Mouse (Mus musculus) hindbrain, embryonic 14.5 days (tissue): ENCODE data around the gene Sec31b. TPM values are rescaled to one million over a fixed set of nuclear protein-coding genes. Genes with fewer than 3 reads are reported as not detected.
A peak's percentile ranks its signal among the peaks of the same experiment; 100 is the strongest.

ENCODE experiments used
- ATAC-seq: fragments of 200-750 bp; cut with Nextera tagmentation; 2 replicates; pipeline ENCODE4 v1.8.0; 2017; ENCODE audit warnings: moderate number of reproducible peaks, mild to moderate bottlenecking, moderate TSS enrichment, moderate library complexity; ENCODE audit not compliant: low FRiP score
- DNase-seq: peaks from one replicate; pipeline ENCODE4 v3.0.0-alpha.2; 2015; ENCODE audit warnings: low spot score
- H3K27ac ChIP-seq: fragments of 300-500 bp; sonication (generic); 2 replicates; pipeline ENCODE4 v1.5.1; 2014; ENCODE audit warnings: mild to moderate bottlenecking, moderate library complexity
- H3K27me3 ChIP-seq: fragments of 300-500 bp; sonication (generic); 2 replicates; pipeline ENCODE4 v1.6.1; 2014; ENCODE audit warnings: mild to moderate bottlenecking, low read length, mixed read lengths; ENCODE audit not compliant: control insufficient read depth, insufficient read depth
- H3K36me3 ChIP-seq: fragments of 300-500 bp; sonication (generic); replicated peaks from 2 replicates; pipeline ENCODE4 v1.6.1; 2014; ENCODE audit not compliant: control insufficient read depth, insufficient read depth
- H3K4me1 ChIP-seq: fragments of 300-500 bp; sonication (generic); replicated peaks from 2 replicates; pipeline ENCODE4 v1.6.1; 2014; ENCODE audit warnings: antibody characterized with exemption, low read length, mixed read lengths; ENCODE audit not compliant: control insufficient read depth, insufficient read depth
- H3K4me2 ChIP-seq: fragments of 300-500 bp; sonication (generic); replicated peaks from 2 replicates; pipeline ENCODE4 v1.6.1; 2014; ENCODE audit warnings: mild to moderate bottlenecking, moderate library complexity
- H3K4me3 ChIP-seq: fragments of 300-500 bp; sonication (generic); replicated peaks from 2 replicates; pipeline ENCODE4 v1.5.1; 2014; ENCODE audit warnings: mild to moderate bottlenecking, low read length
- H3K9ac ChIP-seq: fragments of 300-500 bp; sonication (generic); 2 replicates; pipeline ENCODE4 v1.6.1; 2014
- H3K9me3 ChIP-seq: fragments of 300-500 bp; sonication (generic); 2 replicates; pipeline ENCODE4 v1.6.1; 2016; ENCODE audit warnings: low read length; ENCODE audit not compliant: control insufficient read depth
- WGBS: fragments of 180-500 bp; shearing (Covaris S2); extraction: QIAGEN DNeasy Blood & Tissue Kit; methylation state at CpG from one replicate; pipeline ENCODE4 v1.1.7; 2014; 5-methylcytosine and 5-hydroxymethylcytosine counted together
- polyA plus RNA-seq: library from polyadenylated mRNA; unstranded; fragments of >200 nt; fragmentation: Nextera tagmentation; extraction: Ambion mirVana; gene quantifications from 2 replicates; pipeline ENCODE4 v1.2.1, GENCODE M21; 2014

Gene Sec31b
- polyA plus RNA-seq, 1 experiment from 2014 or later, result 0.21 TPM

GRCm38 (mm10) chr19:44500240-44500639, 45.4 kb downstream of the Sec31b start:
- Histone ChIP-seq H3K27me3 (peaks cover 91% of the 10 kb centered on the region), H3K9me3 (no peaks in the 10 kb centered on the region)

DNA sequence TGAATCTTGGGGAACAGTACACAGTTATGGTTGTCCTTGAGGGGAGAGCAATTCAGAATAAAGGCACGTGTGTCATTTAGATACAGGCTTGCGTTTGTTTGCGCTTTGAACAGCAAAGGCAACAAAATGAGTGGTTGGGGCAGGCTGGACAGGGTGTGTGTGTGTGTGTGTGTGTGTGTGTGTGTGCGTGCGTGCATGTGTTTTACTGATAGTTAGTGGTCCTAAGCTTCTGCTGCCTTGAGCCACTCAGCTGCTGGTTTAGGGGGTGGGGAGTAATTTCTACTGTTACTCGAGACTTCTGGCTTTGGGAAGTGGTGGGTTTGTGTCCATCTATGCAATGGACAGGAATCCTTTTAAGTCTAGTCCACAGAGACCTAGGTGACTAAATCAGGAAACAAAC, 46.7 kb downstream of the Sec31b start:
- 69% methylated on average over 6 of the region's 6 CpGs for WGBS
- Histone ChIP-seq H3K4me1 (no peaks in the 10 kb centered on the region), H3K4me3 (no peak overlapping the region), H3K4me2 (no peak overlapping the region), H3K27ac (no peak overlapping the region), H3K27me3 (peaks cover 91% of the 10 kb centered on the region), H3K9me3 (no peaks in the 10 kb centered on the region), H3K9ac (no peak overlapping the region), H3K36me3 (no peaks in the 10 kb centered on the region)
- DNase-seq, result no peak
- no peak for ATAC-seq

More at GRCm38 (mm10) chr19:44500240-44500639, 45.4 kb downstream of the Sec31b start:
- H3K9ac ChIP-seq, result no peak overlapping the region
- no peak for ATAC-seq
- DNase-seq, result no peak
- no peak overlapping the region for H3K4me2 ChIP-seq
- H3K36me3 ChIP-seq, result no peaks in the 10 kb centered on the region
- no peaks in the 10 kb centered on the region for H3K4me1 ChIP-seq
- 45% methylated on average over 5 of the region's 5 CpGs for WGBS
- H3K27ac ChIP-seq, result no peak overlapping the region
- no peak overlapping the region for H3K4me3 ChIP-seq

DNA sequence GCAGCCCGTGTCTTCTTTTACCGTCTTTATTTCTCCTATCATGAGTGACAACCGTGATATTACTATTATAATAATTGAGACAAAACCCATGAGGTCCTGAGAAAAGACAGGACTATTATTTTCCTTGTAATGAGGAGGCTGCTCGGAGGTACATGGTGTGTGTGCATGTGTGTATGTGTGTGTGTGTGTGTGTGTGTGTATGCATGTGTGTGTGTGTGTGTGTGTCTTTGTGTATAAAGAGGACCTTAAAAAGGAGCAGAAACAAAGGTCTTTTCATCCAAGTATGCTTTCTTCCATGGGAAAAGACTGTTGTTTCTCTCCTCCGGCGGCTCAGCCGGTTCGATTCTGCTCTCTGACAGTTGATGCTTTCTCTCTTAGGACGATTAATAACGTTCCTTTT, 48.7 kb downstream of the Sec31b start:
- no peaks in the 10 kb centered on the region for H3K4me1 ChIP-seq
- H3K9ac ChIP-seq, result no peak overlapping the region
- H3K27me3 ChIP-seq, result peaks cover 91% of the 10 kb centered on the region
- no peak overlapping the region for H3K4me3 ChIP-seq
- 20% methylated on average over 10 of the region's 10 CpGs for WGBS
- H3K36me3 ChIP-seq, result no peaks in the 10 kb centered on the region
- H3K9me3 ChIP-seq, result no peaks in the 10 kb centered on the region
- no peak for DNase-seq
- no peak overlapping the region for H3K4me2 ChIP-seq
- no peak overlapping the region for H3K27ac ChIP-seq
- no peak for ATAC-seq

GRCm38 (mm10) chr19:44496511-44496910, 49.2 kb downstream of the Sec31b start:
- no peak overlapping the region for H3K27ac ChIP-seq
- DNase-seq (no peak), ATAC-seq (no peak)
- 27% methylated on average over 8 of the region's 8 CpGs for WGBS
- H3K36me3 ChIP-seq, result no peaks in the 10 kb centered on the region
- H3K4me2 ChIP-seq, result no peak overlapping the region
- peaks cover 91% of the 10 kb centered on the region for H3K27me3 ChIP-seq
- H3K9ac ChIP-seq, result no peak overlapping the region
- H3K4me3 ChIP-seq, result no peak overlapping the region
- no peaks in the 10 kb centered on the region for H3K4me1 ChIP-seq
- no peaks in the 10 kb centered on the region for H3K9me3 ChIP-seq

- H3K27ac ChIP-seq, result no peak within 1 kb of the TSS
- ATAC-seq, result no peak
- H3K4me1 ChIP-seq, result no peaks in the 10 kb centered on the region
- DNase-seq, result no peak
- no peaks in the 10 kb centered on the region for H3K36me3 ChIP-seq
- no peak within 1 kb of the TSS for H3K9ac ChIP-seq
- H3K4me3 ChIP-seq, result no peak within 1 kb of the TSS
- no peak within 1 kb of the TSS for H3K4me2 ChIP-seq
- 19% methylated on average over 8 of the region's 8 CpGs for WGBS
- H3K9me3 ChIP-seq, result no peaks in the 10 kb centered on the region
- H3K27me3 ChIP-seq, result peaks cover 91% of the 10 kb centered on the region
These were observed 52.5 kb downstream of the Sec31b start, which contains the start of gene Wnt8b for GRCm38 (mm10) chr19:44493128-44493527. Wnt8b (plus strand) TSS chr19:44493472.

GRCm38 (mm10) chr19:44487266-44487665, 58.4 kb downstream of the Sec31b start:
- Histone ChIP-seq H3K27me3 (peaks cover 45% of the 10 kb centered on the region), H3K9me3 (no peaks in the 10 kb centered on the region), H3K36me3 (no peaks in the 10 kb centered on the region), H3K9ac (no peak overlapping the region), H3K4me1 (no peaks in the 10 kb centered on the region), H3K4me2 (no peak overlapping the region), H3K4me3 (no peak overlapping the region), H3K27ac (no peak overlapping the region)
- ATAC-seq (no peak), DNase-seq (no peak)
- 12% methylated on average over 8 of the region's 8 CpGs for WGBS

DNA sequence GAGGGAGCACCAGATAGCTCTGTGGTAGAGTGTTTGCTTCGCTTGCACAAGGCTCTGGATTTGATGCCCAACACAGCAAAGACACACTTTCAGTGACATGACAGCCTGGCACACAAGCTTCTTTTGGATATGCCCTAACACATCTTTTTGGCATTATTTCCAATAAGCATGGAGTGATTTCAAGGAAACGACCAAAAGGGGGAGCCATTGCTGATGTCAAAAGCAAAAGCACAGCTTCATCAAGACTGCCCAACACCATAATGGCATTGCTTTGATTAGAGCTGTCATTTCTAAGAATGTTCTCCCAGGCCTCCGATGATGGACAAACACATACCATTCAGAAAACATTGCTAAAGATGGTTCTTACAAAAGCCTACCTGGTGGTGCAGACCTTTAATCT, 69.1 kb downstream of the Sec31b start:
- Histone ChIP-seq H3K4me2 (no peak overlapping the region), H3K27me3 (0 out of 2 replicates have a peak, but pooled peaks cover 8% of the 10 kb centered on the region), H3K9ac (no peak overlapping the region), H3K4me3 (no peak overlapping the region), H3K9me3 (no peaks in the 10 kb centered on the region), H3K4me1 (no peaks in the 10 kb centered on the region), H3K36me3 (no peaks in the 10 kb centered on the region), H3K27ac (no peak overlapping the region)
- DNase-seq (peak; percentile 40), ATAC-seq (no peak)
- 51% methylated on average over 3 of the region's 3 CpGs for WGBS

DNA sequence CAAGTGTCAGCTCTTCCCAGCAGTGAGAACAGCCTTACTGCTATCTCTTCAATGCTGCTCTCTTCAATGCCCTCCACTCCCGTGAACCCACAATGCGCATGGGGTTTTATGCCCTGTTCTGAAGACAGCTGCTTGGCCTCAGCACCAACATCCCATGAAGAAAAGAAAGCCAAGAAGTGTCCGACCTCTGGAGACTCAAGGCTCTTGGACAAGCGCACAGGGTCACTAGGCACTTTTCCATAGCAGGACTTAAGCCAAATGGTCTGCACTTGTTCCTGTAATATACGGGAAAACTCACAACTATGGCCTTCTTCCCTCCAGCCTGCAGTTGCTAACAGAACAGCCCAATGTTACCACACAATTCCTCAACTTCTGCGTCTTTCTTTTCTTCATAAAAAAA, 70.4 kb downstream of the Sec31b start:
- H3K9me3 ChIP-seq, result no peaks in the 10 kb centered on the region
- DNase-seq (no peak), ATAC-seq (no peak)
- H3K4me2 ChIP-seq, result no peak overlapping the region
- no peak overlapping the region for H3K27ac ChIP-seq
- no peaks in the 10 kb centered on the region for H3K4me1 ChIP-seq
- no peak overlapping the region for H3K9ac ChIP-seq
- WGBS, result 86% methylated on average over 6 of the region's 6 CpGs
- no peak overlapping the region for H3K4me3 ChIP-seq
- 0 out of 2 replicates have a peak, but pooled peaks cover 8% of the 10 kb centered on the region for H3K27me3 ChIP-seq
- H3K36me3 ChIP-seq, result no peaks in the 10 kb centered on the region

- WGBS, result 3% methylated on average over 10 of the region's 10 CpGs
- ATAC-seq, result no peak
These were observed 71.5 kb downstream of the Sec31b start for GRCm38 (mm10) chr19:44474158-44474557.

More at GRCm38 (mm10) chr19:44474158-44474557, 71.5 kb downstream of the Sec31b start:
- no peak overlapping the region for H3K9ac ChIP-seq
- no peaks in the 10 kb centered on the region for H3K9me3 ChIP-seq
- 0 out of 2 replicates have a peak, but pooled peaks cover 8% of the 10 kb centered on the region for H3K27me3 ChIP-seq
- H3K4me2 ChIP-seq, result no peak overlapping the region
- H3K27ac ChIP-seq, result no peak overlapping the region
- DNase-seq, result peak; percentile 75
- no peaks in the 10 kb centered on the region for H3K36me3 ChIP-seq
- H3K4me1 ChIP-seq, result no peaks in the 10 kb centered on the region
- H3K4me3 ChIP-seq, result no peak overlapping the region
